Mouse (Mus musculus) gastrocnemius, postnatal 25 days (tissue): Measurements from ENCODE around the gene Nfib. TPM values are rescaled to one million over a fixed set of nuclear protein-coding genes. Genes with fewer than 3 reads are reported as not detected.
A peak's percentile ranks its signal among the peaks of the same experiment; 100 is the strongest.

ENCODE experiments used
- DNase-seq: peaks from one replicate; pipeline ENCODE4 v3.0.0; 2022
- total RNA-seq, 2 experiments: library from RNA; stranded (reverse); gene quantifications; 1 replicate in 1 of 2; 2 replicates in 1 of 2; pipeline ENCODE4 v1.2.3; 2021

The Nfib gene
- total RNA-seq, 2 experiments from 2014 or later = 79.0 to 82.1 TPM

DNA sequence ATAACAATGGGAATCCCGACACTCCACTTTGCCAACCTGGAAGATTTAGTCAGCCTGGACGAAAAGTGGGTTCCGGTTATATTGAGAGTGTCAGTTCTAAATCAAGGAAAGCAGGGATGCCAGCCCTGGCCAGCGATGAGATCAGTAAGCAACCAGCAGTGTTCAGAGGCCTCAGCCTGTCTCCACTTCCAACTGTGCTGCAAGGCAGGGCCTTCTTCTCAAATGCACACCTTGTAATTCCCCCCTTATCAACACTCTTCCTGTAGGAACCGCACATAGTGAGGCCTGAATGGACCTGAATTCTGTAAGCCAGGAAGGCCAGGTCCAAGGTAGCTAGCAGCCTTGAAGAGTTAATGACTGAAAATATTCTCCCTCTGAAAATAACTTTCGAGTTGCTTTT, 239.4 kb downstream of the Nfib start:
- DNase-seq = no peak

DNA sequence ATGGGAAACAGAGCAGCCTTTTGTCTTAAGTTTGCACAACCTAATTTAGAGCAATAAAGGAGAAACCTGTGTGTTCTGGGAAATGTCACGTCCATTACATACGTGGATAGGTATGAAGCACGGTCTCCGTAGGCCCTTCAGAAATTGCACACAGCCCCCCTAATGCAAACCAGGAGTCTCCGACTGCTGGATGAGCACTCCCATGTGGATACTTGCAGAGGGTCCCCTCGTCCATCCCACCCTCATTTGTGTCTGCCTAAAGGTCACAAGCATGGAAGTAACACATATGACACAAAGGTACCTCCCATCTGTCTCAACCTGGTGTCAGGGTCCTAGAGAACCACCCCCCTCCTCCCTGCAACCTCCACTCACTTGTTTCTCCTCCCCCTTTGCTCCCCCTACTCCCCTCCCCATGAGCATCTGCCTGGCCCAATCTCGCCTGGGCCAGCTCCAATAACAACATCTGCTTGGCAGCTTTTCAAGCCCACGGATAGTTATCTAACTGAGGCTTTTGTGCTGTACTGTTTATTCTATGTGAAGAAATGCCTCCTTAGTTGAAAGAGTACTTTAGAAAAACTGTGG, 241.4 kb downstream of the Nfib start:
- peak; percentile 53 for DNase-seq

DNA sequence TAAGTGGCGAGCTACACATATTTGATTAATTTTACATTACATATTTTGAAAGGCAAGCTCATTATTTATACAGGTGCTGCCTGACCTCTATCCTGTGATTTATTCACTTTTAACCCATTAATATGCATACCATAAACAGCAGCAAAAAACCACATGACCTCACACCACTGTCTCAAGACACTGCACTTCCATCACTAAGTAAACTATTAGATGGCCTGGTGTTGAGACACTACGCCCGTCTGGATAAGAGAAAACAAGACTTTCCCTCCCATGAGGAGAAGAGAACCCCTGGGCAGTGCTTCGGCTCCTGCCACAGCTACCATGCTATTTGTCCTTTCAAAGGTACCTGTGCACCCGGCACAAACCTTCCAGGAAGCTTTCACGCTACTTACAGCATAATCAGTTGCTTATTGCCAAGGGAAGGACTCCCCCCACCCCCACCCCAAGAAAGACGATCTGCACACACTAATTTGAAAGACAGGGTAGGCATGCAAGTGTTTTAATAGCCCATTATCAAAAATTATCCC, 242.3 kb downstream of the Nfib start:
- DNase-seq = no peak

DNA sequence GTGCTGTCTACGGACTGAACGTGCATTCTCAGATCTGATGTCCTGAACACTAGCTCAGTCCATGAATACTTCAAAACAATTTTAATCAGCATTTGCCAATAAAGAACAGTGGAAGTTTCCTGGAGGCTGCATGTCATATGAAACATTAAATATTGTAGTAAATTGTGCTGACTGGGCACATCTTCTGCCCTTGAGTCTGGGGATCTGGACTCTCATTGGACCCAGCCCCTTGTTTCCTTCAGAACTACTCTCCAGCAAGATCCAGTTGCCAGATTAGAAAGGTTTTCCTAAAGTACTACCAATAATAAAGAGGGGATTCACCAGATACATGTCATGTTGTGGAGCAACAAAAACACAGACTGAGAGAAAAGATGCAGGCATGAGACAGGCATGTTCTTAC, 243.9 kb downstream of the Nfib start:
- no peak for DNase-seq

DNA sequence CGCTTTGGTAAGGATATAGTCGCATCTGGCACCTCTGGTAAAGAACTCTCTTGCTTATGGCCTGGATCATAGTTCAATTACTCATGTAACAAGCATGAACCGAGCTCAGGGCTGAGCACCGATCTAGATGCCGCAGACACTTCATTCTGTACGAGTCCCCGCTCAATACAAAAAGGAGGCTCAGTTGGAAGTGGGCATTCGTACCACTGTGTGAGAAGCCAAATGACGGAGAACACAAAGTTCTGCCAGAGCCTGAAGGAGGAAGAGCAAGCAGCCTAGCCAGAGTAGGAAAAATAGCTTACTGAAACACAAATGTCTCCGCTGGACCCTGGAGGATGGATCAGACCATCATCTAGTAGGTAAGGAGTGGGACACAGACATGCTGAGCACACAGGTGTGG, 246.7 kb downstream of the Nfib start:
- DNase-seq = no peak

DNA sequence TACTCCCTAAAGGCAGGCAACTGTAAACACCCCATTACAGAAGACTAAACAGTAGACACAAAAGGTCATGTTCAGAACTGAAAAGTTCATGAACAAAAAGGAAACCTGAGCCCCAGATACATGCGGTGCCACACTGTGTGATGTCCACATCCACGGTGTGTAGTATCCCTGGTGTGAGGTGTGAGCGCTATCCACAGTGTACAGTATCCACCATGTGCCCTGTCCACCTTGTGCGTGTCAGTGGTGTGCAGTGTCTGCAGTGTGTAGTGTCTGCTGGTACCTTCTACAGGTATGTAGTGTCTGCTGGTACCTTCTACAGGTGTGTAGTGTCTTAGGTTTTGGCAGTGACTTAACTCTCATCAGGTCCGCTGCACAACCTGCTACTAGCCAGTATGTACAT, 248.6 kb downstream of the Nfib start:
- no peak for DNase-seq

DNA sequence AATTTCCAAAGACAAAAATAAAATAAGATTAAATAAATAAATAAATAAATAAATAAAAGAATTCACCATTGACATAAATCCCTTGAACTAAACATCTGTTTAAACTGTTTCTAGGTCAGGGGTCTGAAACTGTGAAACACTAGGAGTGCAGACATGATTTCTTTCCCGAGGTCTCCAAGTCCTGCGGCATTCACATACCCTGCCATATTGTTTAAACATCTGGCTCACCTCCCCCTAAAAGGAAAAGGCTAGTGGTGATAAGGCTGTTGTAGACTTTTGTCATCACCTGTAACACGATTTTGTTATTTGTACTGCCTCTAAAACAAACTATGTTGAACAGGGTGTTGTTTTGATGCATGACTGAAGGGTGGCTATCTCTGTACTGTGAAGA, 249.2 kb downstream of the Nfib start:
- no peak for DNase-seq

DNA sequence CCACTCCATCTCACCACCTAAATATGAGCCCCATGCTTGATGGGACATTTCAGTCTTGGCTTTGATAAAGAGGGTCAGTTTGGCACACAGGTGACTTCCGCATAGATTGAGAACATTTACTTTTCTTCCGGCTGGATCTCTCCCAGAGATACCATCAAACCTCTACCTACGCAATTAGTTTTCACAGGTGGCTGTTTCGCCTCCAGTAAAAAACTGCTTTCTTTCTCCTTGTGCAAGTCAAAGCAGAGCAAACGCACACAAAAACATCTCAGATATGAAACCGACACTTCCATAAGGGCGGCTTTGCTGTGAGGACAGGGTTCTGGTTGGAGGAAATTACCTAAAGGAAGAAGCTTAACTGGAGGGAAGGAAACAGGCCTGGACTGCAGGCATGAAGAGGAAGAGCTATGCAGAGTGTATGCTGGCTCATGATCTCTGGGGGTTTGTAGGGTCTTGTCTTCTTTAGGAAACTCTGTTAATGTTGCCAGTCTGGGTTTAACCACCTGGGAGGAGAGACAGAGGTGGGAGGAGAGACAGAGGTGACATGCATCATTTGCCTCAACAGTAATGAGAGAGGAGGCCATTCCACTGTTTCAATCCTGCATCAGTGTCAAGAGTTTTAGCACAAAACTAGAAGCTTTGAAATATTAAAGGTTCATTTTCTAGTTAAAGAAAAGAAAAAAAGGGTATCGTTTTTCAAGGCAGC, 249.8 kb downstream of the Nfib start:
- no peak for DNase-seq

DNA sequence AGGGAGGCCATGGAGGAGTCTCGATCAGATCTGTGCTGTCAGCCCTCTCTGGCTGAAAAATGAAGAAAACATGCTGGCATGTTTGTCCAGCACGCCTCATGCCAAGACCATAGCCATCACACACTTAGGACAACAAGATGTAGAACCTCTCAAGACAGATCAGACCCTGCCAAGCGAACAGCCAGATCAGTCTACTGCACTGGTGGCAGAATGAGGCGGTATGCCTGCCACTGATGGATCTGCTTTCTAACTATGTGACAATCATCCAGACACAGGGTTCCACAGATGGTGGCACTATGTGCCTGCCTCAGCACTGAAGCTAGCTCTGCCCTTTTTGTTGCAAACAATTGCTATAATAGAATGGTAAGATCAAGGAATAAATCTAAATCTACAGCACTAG, 250.6 kb downstream of the Nfib start:
- DNase-seq = no peak

DNA sequence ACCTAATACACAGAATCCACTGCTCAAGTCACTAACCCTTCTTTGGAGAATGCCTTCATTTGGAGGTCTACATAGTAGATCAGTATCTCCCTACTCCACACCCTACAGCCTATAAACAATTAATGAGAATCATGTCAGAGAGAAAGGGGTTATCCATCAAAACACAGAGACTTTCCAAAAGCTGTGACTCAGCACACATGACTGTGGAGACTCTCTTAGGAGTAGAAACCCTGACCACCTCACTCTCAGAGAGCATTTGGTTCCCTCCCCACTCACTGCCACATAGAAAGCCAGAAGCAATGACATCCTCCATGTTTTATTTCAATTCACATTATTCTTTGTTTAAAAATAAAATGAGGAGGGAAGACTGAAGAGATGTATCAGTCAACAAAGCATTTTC, 252.2 kb downstream of the Nfib start:
- DNase-seq = no peak

DNA sequence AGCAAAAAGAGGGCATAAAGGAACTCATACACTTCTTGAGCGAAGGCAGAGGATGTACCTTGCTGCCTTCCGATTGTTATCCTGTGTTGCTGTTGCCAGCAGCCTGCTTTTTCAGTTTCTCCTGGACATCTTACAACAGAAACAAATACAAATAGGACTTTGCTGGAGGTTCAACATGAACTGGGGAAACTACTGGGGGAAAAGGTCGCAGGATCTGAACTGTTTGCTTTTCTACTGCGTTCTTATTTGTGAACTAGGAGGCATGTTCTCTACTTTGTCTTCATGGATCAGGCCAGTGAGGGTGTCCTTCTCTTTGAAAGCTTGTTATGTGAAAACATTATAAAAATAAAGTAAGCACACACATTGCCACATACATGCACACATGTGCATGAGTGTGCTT, 252.6 kb downstream of the Nfib start:
- DNase-seq = no peak

DNA sequence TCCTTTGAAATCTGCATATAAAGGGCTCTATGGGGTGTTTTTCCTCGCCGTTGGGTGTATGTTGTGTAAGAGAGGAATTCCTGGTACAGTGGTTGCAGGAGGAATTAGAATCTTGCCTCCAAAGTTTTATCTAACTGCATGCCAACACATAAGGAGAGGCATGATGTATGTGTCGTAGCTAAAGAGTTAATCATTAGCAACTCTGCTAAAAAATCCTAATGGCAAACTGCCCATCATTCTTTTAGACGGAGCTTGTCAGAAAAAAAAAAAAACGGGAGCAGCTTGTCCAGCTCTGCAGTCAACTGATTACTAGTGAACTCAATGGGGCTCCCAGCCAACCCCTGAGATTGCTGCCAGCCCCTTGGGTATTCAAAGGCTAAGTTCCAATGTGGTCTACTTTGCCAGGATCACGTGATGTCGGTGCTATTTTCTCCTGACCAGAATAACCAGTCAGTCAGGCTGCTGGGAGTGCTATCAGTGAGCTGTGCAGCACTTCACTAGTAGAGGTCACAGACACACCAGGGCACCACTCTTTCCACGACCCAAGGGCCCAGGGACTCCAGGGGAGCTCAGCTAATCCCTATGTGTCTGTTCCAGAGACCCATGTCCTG, 258.4 kb downstream of the Nfib start:
- DNase-seq = peak; percentile 90

DNA sequence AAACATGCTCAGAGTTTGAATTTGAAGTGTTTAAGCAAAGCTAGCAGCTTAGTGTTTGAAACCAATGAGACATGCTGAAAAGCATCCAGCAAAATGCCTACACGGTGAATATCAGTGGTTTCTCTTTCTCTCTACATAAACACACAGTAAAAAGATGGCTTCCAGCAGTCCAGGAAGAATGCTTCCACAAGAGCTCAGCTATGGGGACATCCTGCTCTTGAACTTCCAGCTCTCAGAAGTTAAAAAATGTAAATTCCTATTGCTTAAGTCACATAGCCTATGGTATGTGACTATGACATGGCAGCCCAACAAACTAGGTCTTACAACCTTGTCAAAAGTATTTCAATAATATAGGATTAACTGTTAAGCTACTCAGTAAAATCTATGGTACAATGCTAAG, 261.5 kb downstream of the Nfib start:
- DNase-seq = no peak

DNA sequence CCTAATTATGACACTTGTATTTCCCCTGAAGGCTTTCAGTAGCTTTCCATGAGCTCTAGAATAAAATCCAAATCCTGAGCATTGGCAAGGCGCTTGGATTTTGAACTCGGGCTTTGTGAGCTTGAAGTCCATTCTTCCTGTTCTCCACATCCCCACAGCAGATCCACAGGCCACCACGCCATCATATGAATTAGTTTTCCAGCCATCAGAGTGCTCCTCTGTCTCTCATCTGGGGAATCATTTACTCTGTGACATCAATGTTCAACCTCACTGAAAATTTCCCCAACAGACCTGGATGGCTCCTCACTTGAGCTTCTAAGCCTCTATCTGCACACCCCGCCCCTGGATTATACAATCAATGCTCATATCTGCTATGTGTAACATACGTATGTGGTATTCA, 262.1 kb downstream of the Nfib start:
- no peak for DNase-seq

DNA sequence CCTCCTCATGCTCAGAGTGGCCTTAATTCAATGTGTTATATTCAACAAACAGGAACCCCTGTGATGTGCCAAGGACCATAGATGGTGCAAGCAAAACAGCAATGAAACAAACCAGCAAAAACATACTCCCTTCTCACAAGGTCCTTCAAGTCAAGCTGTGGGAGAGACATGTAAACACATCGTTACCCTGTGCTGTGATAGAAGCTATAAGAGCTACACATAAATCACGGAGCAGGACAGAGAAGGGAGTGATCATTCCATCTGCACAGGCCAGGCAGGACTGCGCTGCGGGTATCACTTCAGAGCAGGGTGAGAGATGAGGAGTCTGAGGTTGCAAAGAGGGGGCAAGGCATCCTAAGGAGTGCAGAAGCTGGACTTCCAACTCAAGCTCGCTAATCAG, 262.5 kb downstream of the Nfib start:
- DNase-seq = no peak

DNA sequence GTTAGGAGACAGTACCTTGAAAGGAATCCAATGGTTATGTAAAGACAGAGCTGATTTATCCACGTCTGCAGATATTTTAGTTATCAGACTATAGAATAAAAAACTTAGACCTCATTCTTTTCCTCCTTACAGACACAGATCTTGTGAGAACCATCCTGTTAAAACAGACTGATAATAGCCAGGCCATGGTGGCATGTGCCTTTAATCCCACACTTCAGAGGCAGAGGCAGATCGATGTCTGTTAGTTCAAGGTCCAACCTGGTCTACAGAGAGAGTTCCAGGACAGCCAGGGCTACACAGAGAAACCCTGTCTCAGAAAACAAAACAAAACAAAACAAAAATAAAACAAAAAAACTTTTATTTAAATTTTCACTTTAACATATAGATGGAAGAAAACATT, 264.9 kb downstream of the Nfib start:
- no peak for DNase-seq

DNA sequence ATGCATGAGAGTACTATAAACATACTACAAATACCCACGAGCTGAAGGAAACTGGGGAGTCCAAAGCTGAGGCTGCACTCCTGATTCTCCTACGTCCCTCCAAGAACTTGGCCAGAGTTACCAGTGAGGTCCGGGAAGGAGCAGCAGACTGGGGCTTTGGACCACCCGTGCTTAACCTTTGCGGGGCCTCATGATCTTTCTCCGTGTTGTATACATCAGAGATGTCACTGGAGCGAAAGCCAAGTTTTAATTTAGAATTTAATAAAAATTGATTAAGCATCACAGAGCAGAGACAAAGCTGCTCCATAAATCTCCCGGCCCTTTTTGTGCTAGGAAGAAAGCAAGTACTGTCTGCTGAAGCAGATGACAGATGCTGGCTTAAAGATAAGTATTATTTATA, 265.7 kb downstream of the Nfib start:
- DNase-seq = no peak

DNA sequence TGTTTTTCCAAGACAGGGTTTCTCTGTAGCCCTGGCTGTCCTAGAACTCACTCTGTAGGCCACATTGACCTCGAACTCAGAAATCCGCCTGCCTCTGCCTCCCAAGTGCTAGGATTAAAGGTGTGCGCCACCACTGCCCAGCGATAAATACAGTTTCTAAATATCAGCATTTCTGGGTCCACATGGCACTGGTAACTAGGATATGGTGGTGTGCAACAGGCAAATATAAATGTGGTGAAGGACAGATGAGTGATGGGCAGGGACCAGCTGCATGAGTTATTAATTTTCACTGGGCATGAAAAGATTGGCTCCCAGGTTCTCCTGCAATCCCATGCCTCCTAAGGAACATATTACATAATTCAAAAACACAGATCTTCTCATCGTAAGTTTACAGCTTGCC, 266.9 kb downstream of the Nfib start:
- DNase-seq = peak; percentile 33

DNA sequence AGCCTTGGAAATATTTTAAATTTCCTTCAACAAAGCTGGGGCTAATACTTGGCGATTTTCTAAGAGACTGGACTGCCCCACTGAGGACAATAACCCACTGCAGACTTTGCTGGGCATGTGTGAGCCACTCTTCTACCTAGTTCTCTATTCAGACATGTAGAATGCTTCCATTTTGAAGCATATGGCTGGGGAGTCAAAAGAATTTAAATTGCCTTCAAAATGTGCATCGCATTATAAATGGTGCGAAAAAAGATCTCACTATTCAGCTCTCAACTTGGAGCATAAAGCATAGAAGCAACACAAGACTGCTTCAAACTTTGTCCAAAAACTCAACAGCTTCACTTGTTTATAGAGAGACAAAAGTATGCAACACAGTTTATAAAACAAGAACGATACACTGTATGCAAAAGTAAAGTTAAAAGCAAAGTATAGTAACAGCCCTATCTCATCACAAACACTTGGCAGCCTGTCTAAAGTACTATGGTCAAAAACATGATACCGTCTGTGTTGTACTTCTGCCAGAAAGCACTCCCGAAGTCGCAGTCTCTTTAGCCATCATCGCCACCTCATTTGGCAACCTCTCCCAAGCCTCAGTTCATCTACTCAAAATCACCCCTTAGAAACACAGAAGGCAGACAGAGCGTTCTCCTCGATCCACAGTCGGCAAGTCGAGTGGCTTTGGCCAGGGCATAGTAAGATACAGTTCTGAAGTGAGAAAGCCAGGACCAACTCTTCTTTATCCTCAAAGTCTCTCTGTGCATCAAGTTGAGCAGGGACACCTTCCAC, 267.8 kb downstream of the Nfib start:
- DNase-seq = no peak

DNA sequence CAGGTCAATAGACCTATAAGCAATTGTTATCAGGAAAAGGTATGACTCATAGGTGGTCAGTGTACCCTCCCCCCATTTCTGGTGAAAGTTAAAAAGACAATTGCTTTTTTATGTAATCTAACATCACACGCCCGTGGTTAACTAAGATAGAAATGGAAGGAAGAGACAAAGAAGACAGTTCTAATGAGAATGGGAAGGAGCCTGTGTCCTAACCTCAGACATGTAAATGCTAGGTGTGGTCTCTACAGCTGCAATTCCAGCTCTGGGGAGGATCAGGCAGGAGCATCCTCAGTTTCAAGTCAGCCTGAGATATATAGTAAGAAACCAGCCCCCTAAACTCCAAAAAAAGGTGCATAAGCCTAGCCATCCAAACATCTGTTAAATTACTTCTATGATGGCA, 268.9 kb downstream of the Nfib start:
- no peak for DNase-seq

DNA sequence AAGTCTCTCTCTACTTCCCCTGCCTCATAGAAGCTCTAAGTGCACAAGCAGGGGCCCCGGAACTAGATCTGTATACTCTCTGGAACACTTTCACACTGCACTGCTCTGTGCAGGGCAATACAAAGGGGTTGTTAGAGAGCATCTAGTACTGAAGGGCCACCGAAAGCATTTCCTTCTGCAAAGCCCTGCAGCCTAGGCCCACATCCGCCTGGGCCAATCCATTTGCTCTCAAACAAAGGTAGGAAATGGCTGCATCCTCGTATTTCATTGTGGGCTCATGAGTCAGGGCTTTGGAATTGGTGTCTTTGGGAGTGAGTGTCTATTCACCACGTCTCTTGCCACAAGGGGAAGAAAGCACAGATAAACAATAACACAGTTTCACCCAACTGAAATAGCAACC, 269.8 kb downstream of the Nfib start:
- DNase-seq = peak; percentile 46

DNA sequence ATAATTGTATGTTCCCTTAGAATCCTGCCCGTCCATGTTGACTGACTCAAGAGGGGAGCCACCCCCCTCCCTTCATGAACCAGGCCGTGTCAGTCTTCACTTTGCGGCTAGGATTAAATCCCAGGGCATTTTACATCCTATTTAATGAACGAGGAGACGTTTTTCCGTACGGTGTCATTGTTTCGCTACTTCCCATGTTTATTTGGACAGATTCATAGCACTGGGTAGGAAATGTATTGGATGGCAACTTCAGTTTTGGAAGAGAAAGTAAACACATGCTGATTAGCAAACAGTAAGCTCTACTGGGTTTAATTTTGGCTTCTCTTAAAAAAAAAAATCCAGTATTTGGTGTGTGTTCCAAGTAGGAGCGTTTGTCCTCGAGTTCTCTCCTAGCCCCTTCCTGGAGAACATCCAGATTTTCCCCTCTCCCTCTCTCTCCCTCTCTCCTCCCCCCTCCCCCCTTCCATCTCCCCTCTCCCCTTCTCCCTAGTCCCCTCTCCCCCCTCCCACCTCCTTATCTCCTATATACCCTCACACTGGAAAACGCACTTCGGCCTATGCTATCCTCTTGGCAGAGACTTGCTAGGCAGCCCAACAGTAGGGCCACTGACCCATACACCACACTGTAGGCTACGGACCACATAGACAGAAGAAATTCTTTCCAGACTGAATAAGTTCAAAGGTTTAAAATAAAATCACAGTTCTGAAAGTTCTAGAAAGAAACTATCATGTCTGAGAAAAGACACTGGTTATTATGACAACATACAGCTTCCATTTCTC, 271.4 kb downstream of the Nfib start:
- DNase-seq = no peak
